Mouse (Mus musculus) E14TG2a.4 (cell line): ENCODE results near the gene Aqp5.
A peak's percentile ranks its signal among the peaks of the same experiment; 100 is the strongest.

Experiments
- H3K27me3 ChIP-seq: 2 replicates; pipeline ENCODE4 v1.6.1; 2014; ENCODE audit warnings: low read length, control low read depth; ENCODE audit not compliant: insufficient read depth
- H3K36me3 ChIP-seq: 2 replicates; pipeline ENCODE4 v1.6.1; 2014; ENCODE audit warnings: low read length, control low read depth; ENCODE audit not compliant: insufficient read depth
- H3K4me1 ChIP-seq: replicated peaks from 2 replicates; pipeline ENCODE4 v1.6.1; 2014; ENCODE audit warnings: low read depth, low read length, control low read depth
- H3K4me3 ChIP-seq: replicated peaks from 2 replicates; pipeline ENCODE4 v1.5.1; 2014; ENCODE audit warnings: mild to moderate bottlenecking, low read length
- H3K9me3 ChIP-seq: 2 replicates; pipeline ENCODE4 v1.6.1; 2014; ENCODE audit warnings: low read length, control low read depth
- CTCF ChIP-seq: conservative IDR thresholded peaks from 2 replicates; pipeline ENCODE4 v1.5.1; 2014; ENCODE audit warnings: low read length
- NANOG ChIP-seq: IDR thresholded peaks from 2 replicates; pipeline ENCODE4 v1.6.1; 2014; ENCODE audit warnings: borderline replicate concordance, low read length, mixed read lengths
- POU5F1 ChIP-seq: IDR thresholded peaks from 2 replicates; pipeline ENCODE4 v1.6.1; 2014; ENCODE audit warnings: low read length, borderline replicate concordance

The Aqp5 gene

DNA sequence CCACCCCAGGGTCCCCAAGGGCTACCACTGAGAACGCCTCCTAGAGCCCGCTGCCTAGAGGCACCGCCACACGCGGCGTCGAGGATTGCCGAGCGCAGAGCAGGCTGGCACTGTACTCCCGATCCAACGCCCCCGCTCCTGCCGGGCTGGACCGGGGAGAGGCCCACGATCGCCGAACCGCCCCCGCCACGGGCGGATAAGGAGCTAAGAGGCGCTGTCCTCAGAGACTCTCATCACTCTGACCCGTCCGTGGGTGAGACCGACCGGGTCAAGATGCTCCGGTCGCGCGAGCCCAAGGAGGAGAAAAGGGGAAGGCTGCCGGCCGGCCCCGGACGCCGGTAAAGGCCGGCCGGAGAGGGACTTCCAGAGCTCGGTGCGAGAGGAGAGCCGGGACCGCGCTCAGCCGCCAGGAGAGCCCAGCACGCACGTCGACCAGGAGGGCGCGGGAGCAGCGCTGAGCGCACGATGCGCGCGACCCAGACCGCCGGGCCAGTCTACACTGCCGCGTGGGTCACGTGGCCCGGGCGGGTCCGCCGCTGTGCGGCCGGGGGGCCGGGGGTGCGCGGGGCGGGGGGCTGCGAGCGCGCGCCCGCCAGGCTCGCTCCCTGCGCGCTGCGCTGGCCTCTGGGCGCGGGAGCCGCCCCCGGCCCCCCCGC is at the start of gene Aqp5:
TSS of gene Aqp5 (plus strand) at position 354 of the 656 bp plus-strand sequence.
- TF ChIP-seq NANOG (no peak), CTCF (no peak), POU5F1 (no peak)
- Histone ChIP-seq H3K36me3 (no peaks in the 10 kb centered on the region), H3K27me3 (peaks cover 97% of the 10 kb centered on the region), H3K4me3 (peak within 1 kb of the TSS; percentile 81), H3K4me1 (peaks cover 40% of the 10 kb centered on the region), H3K9me3 (no peaks in the 10 kb centered on the region)

DNA sequence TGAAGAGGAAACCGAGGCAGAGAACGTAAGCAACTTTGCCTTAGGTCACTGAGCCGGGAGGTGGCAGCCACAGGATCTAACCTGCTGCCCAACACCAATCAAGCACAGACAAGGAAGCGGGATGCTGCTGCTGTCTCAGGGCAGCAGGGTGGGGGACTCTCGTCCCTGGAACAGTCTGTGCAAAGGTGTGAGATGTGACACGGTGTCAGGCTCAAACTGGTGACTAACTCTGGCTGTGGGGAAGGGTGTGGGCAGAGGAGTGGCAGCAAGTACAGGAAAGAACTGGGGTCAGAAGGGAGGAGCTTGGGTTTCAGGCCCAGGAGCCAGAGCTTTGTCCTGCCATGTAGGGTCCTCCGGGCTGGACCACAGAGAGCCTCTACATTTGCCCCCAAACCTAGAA is 46.5 kb upstream of the Aqp5 start:
- Histone ChIP-seq H3K27me3 (peaks cover 20% of the 10 kb centered on the region), H3K4me3 (0 out of 2 replicates have a peak overlapping the region, but pooled peaks have one; percentile 3), H3K9me3 (no peaks in the 10 kb centered on the region), H3K4me1 (peaks cover 32% of the 10 kb centered on the region), H3K36me3 (no peaks in the 10 kb centered on the region)
- TF ChIP-seq POU5F1 (no peak), NANOG (no peak), CTCF (no peak)

DNA sequence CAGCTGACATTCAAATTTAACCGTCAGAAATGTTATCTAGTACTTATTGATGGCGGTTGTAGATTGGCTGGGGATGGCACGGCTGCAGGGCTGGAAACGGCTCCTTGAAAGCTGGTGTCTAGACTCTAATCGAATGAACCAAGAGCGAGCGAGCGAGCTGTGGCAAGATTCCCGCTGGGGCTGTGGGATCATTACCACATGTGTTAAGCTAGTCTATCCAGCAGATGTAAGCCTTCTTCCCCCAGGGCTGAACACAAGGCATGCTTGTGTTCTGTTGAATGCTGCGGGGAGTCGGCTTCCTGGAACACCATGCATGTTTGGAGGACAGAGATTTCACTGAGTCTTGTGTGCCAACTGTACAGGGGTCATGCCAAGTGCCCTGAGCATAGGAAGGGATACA is 44.0 kb upstream of the Aqp5 start:
- no peak overlapping the region for H3K4me3 ChIP-seq
- peaks cover 24% of the 10 kb centered on the region for H3K27me3 ChIP-seq
- TF ChIP-seq POU5F1, result no peak
- TF ChIP-seq NANOG, result no peak
- TF ChIP-seq CTCF, result no peak
- H3K9me3 ChIP-seq, result no peaks in the 10 kb centered on the region
- H3K4me1 ChIP-seq, result peaks cover 52% of the 10 kb centered on the region
- H3K36me3 ChIP-seq, result no peaks in the 10 kb centered on the region

DNA sequence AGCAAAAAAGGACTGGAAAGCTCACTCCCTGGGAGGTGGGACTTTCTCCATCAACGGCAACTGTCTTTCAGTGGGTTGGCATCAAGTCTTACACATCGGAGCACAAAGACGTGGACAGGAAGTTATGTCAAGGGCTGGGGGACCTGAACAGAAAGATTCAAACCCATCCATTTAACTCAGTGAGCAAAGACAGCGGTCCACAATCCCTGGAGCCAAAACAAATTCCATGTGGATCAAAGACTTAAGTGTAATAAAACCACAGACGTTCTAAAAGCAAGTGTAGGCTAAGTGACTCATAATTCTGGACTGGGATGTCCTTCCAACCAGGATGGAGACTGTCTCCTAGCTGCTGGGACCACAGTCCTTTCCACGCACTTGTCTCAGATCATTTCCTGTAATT is 42.9 kb upstream of the Aqp5 start:
- no peak overlapping the region for H3K4me3 ChIP-seq
- H3K4me1 ChIP-seq, result peaks cover 52% of the 10 kb centered on the region
- TF ChIP-seq NANOG, result no peak
- H3K36me3 ChIP-seq, result no peaks in the 10 kb centered on the region
- peaks cover 21% of the 10 kb centered on the region for H3K27me3 ChIP-seq
- H3K9me3 ChIP-seq, result no peaks in the 10 kb centered on the region

DNA sequence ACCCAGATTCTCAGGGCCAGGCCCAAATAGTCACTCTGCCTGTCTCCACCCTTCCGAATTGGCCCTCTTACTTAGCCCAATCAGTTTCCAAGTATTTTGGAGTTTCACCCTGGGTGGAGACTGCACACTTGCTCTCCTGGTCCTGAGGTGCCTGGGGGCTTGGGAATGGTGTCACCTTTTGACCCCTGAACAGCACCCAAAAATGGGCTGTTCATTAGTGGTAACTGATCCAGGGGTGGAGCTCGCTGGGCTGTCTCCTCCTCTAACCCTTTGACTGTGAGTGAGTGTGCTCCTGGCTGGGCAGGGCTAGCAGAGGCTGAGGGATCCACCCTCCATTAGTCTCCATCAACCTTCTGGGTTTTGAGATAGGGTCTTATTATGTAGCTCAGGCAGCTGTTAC is 40.7 kb upstream of the Aqp5 start:
- Histone ChIP-seq H3K4me1 (peaks cover 46% of the 10 kb centered on the region), H3K27me3 (0 out of 2 replicates have a peak, but pooled peaks cover 6% of the 10 kb centered on the region), H3K36me3 (no peaks in the 10 kb centered on the region), H3K9me3 (no peaks in the 10 kb centered on the region), H3K4me3 (no peak overlapping the region)
- TF ChIP-seq CTCF (no peak), NANOG (no peak), POU5F1 (no peak)

DNA sequence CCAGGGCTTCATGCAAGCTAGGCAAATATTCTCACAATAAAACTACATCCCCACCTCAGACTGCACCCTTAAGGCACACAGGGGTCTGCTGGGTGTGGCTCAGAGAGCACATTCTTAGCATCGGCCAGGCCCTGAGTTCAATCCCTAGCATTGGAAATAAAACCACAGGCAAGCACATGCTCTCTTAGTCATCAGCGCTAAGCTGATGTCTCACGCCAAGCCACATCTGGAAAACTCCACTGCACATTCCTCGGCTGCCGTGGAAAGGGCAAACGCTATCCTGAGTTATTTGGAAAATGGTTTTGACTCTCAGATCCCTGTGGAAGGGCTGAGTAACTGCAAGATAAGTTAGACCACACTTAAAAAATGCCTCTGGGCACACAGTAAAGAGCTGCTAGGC is 36.8 kb upstream of the Aqp5 start:
- Histone ChIP-seq H3K27me3 (0 out of 2 replicates have a peak, but pooled peaks cover 4% of the 10 kb centered on the region), H3K36me3 (no peaks in the 10 kb centered on the region), H3K4me3 (no peak overlapping the region), H3K9me3 (no peaks in the 10 kb centered on the region), H3K4me1 (peaks cover 31% of the 10 kb centered on the region)
- TF ChIP-seq NANOG (no peak), CTCF (no peak), POU5F1 (no peak)

DNA sequence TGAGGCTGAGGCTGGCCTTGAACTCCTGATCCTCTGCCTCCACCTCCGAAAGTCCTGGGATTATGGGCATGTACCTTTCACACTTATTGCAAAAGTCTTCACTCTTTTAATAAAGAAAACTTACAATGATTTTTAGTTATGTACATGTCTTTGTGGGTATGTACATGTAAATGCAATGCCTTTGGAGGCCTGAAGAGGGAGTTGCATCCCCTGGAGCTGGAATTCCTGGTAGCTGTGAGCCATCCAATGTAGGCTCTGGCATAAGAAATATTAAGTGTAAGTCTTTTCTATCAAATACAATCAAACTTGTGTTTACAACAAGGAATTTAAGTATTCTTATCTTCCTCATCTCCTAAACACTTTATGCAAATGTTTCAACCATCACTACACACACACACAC is 31.6 kb upstream of the Aqp5 start:
- Histone ChIP-seq H3K4me1 (peaks cover 15% of the 10 kb centered on the region), H3K36me3 (no peaks in the 10 kb centered on the region), H3K9me3 (no peaks in the 10 kb centered on the region), H3K4me3 (no peak overlapping the region), H3K27me3 (no peaks in the 10 kb centered on the region)
- TF ChIP-seq CTCF (peak; percentile 81), POU5F1 (no peak)

DNA sequence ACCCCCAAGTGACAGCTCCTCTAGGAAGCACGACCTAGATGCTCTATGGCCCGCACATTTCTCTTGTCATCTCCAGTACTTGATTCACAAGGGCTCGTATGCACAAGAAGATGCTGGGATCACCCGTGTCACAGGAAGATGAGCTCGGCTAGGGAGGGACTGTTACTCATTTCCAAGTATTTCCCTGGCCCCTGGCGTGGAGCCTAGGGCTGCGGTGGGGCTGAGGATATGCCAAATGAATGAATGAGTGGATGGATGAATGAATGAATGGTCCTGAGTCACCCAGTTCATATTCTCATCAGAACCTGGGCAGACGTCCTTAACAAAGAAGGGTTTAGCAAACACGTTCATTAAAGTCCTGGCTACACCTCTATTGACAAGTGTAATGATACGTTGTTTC is 30.3 kb upstream of the Aqp5 start:
- Histone ChIP-seq H3K36me3 (no peaks in the 10 kb centered on the region), H3K4me1 (peaks cover 24% of the 10 kb centered on the region), H3K4me3 (no peak overlapping the region), H3K27me3 (0 out of 2 replicates have a peak, but pooled peaks cover 6% of the 10 kb centered on the region), H3K9me3 (no peaks in the 10 kb centered on the region)
- TF ChIP-seq NANOG (no peak), CTCF (no peak), POU5F1 (no peak)

DNA sequence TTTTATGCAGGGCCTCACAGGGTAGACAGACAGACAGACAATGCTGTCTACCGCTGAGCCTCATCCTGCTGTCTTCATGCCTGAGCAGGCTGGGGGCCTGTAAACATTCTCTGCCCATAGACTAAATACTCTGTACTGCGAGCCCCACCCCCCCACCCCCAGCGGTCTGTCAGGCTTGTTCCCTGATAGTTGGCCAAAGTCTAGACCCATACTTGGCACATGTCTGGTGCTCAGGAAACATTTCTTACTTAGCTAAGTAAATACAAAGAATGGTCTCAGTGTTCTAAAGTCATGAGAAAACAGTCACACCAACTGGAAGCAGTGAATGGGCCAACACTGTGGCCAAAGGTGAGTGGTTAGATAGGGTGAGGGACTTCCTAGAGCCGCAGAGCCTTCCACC is 23.2 kb upstream of the Aqp5 start:
- Histone ChIP-seq H3K4me3 (no peak overlapping the region), H3K36me3 (no peaks in the 10 kb centered on the region), H3K27me3 (peaks cover 29% of the 10 kb centered on the region), H3K4me1 (peaks cover 46% of the 10 kb centered on the region), H3K9me3 (peaks cover 8% of the 10 kb centered on the region; the same call in 1 of the 2 replicates)
- no peak for TF ChIP-seq POU5F1
- no peak for TF ChIP-seq CTCF
- no peak for TF ChIP-seq NANOG
